Mouse (Mus musculus): ENCODE measurements around the gene Sox10. TPM values are rescaled to one million over a fixed set of nuclear protein-coding genes. Genes with fewer than 3 reads are reported as not detected.

Gene Sox10
- polyA plus RNA-seq, 1 experiment = not detected

DNA sequence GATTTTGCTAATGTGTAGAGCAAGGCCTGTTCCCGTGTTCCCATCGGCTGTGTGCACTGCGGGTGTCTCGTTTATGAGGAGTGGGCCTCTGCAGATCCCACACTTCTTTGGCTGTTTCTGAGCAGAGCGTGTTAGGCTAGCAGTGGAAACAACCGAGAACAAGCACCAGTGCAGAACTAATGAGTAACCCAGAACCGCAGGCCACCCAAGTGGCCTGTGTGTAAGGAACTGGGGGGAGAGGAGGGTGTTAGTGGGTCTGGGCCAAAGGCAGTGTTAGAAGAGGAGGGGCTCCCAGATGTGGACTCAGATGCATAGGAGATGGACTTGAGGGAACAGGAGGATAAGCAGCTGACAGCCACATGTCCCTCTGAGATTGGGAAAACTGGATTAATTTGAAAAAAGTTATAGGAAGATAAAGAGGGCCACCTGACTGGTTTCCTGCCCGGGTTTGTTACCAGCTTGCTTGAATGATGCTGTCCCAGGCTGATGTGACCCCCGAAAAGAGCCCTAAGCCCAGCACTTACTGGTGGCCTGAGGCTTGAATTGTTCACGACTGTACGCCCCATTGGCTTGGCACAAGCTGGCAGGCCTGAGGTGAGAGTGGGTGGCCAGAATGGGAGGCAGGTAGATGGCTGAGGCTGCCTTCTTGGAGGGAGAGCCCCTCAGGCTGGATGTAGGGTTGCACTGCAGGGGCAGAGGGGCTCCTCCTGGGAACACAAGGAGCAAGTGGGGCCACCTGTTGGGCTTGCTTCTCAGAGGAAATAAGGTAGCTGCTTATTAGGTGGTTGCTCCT is 29.1 kb downstream of the Sox10 start:
- TF ChIP-seq GATA1 (IDR thresholded peaks at IDR 0.05; ENCODE audit: low read length) = no peak

GRCm38 (mm10) chr15:79135332-79135731 is 29.7 kb downstream of the Sox10 start:
- TF ChIP-seq GATA1 (IDR thresholded peaks at IDR 0.05; ENCODE audit: low read length) = no peak

DNA sequence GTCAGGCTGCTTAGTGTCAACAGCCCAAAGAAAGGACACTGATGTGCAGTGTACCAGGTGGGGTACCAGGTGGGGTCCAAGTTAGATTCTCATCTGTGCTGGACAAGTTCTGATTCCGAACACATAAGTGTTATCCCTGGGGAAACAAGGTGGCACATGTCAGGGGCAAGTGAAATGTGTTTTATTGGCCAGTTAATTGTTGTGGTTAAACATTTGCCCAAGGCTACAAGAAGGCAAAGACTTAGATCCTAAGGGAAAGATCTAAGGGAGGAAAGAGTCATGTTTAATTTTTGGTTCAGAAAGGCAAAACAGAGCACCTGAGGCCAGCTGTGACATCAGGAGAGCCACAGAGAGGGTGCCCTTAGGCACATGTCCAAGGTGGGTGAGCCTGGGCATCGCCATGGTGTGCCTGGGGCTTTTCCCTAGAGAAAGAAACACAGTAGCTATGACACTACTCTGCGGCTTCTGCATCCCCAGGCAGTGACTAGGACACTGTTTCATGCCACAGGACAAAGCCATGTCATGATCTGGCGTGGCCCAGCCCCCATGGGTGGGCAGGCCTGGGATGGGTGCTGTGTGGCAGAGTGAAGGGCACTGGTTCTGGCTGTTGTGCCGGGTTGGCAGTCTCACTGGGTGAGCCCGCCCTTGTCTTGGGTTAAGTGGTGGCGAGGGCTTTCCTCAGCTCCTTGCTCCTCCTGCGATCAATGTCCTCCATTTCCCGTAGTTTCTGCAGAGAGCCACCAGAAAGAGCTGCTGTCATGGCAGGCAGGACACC is 30.4 kb downstream of the Sox10 start:
- TF ChIP-seq GATA1 (IDR thresholded peaks at IDR 0.05; ENCODE audit: low read length) = no peak

GRCm38 (mm10) chr15:79133191-79133661 is 31.8 kb downstream of the Sox10 start:
- no peak for TF ChIP-seq GATA1 (IDR thresholded peaks at IDR 0.05; ENCODE audit: low read length)

DNA sequence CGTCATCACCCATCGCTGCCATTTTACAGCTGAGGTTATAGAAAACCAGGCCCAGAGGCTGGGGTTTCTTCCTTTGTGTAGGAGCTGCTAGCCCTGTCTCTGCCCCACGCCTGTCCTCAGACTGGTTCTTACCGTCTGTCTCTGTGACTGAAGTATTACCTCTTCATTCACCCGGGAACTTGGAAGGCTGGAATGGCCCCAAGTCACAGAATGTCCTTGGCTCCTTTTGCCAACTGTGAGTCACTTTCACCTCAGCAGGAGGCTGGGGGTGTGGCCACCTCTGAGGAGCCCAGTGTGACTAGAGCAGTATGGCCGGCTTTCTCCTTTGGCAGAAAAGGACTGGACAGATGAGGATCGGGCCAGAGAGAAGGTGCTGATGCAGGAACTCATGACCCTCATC is 33.6 kb downstream of the Sox10 start:
- TF ChIP-seq GATA1 (IDR thresholded peaks at IDR 0.05; ENCODE audit: low read length) = no peak

DNA sequence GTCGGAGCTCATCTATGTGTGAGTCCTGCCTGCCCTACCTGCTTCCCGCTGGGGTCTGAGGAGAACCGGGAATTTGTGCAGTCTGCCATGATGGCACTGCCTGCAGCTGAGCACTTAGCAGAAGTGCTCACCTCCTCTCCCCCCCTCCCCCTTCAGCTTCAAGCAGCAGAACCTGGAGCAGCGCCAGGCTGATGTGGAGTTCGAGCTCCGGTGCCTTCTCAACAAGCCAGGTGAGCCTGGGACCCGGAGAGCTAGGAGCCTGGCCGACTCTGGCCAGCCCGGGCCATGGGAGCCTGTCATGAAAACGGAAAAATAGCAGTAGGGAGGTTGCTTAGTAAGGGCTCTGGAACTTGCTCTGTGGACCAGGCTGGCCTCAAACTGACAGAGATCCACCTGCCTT is 34.3 kb downstream of the Sox10 start:
- no peak for TF ChIP-seq GATA1 (IDR thresholded peaks at IDR 0.05; ENCODE audit: low read length)

DNA sequence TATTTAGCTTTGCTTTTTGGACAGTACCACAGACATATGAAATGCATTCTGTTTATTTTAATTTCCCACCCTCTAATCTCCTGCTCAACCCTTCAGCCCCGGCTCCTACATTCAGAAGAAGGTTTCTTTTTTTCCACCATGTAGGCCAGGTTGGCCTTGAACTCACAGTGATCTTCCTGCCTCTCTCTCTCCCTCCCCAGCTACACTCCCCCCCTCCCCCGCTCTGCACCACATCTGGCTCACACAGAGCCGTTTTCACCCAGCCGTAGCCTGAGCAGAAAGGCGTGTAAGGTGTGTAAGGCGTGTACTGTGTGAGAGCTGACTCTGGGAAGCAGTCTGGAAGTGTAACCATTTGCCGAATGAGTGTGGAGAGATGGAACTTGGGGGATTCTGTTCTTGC is 35.7 kb downstream of the Sox10 start:
- no peak for TF ChIP-seq GATA1 (IDR thresholded peaks at IDR 0.05; ENCODE audit: low read length)

- no peak for TF ChIP-seq GATA1 (IDR thresholded peaks at IDR 0.05; ENCODE audit: low read length)
Measured at GRCm38 (mm10) chr15:79128208-79128607, 36.8 kb downstream of the Sox10 start.

- TF ChIP-seq GATA1 (IDR thresholded peaks at IDR 0.05; ENCODE audit: low read length) = no peak
Measured at GRCm38 (mm10) chr15:79127101-79127500, 37.9 kb downstream of the Sox10 start.

DNA sequence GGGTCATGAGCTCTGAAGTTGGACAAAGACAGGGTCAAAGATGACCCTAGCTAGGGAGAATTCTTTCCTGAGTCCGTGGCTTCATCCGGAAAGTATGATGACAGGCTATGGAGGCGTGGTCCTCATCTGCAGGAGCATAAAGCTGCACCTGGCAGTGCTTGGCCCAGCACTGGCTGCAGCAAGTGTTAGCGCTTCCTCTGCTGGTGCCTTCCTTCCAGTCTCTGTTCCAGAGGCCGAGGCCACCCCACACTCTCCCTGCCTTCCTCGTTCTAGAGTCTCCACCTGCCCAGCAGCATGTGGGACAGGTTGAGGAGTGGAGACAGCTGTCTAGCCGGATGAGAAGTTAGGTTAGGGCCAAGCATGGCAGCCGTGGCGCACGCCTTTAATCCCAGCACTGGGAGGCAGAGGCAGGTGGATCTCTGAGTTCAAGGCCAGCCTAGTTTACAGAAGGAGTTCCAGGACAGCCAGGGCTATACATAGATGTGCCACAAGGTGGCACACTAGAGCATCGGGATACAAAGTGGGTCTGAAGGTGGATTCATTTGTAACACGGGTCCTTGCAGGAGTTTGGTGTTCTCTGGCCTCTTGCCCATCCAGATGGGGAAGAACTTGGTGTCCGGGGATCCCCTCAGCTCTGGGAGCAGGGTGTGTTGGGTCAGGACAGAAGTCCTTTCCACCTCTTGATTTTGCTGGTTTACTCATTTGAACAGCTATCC is 38.7 kb downstream of the Sox10 start:
- no peak for TF ChIP-seq GATA1 (IDR thresholded peaks at IDR 0.05; ENCODE audit: low read length)

GRCm38 (mm10) chr15:79124331-79124875 is 40.6 kb downstream of the Sox10 start:
- TF ChIP-seq GATA1 (IDR thresholded peaks at IDR 0.05; ENCODE audit: low read length) = no peak

DNA sequence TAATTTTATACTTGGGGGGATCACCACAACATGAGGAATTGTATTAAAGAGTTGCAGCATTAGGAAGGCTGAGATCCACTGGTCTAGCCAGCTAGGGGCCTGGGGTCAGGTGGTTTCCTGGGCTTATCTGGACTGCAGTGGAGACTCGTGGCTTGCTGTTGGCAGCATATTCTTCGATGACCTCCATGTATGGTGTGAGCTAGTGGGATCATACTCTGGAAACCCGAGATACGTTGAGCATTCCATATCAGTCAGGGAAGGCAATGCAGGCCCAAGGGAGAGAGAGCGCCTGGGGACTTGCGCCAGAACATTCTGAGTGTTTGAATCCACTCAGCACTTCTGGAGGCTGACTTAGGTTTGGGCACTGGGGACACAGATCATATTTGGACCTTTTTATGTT is 41.3 kb downstream of the Sox10 start:
- no peak for TF ChIP-seq GATA1 (IDR thresholded peaks at IDR 0.05; ENCODE audit: low read length)

GRCm38 (mm10) chr15:79122546-79122945 is 42.5 kb downstream of the Sox10 start:
- no peak for TF ChIP-seq GATA1 (IDR thresholded peaks at IDR 0.05; ENCODE audit: low read length)

DNA sequence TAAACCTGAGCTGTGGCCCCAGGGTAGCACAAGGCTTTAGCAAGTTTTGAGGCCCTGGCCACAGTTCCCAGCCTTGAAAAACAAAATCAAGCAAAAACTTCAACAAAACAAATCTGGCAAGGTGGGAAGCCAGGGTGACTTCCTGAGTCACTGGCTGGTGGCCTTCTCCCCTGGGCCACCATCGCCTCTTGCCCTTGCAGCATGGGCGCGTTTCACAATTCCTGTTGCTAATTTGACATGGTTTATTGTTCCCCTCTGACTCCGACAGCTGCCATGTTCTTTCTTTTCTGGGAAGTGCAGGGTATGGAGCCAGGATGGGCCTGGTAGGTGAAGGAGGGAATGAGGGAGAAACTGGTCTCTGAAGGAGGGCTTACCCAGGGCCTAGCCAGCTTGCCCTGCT is 42.9 kb downstream of the Sox10 start:
- TF ChIP-seq GATA1 (IDR thresholded peaks at IDR 0.05; ENCODE audit: low read length) = no peak

DNA sequence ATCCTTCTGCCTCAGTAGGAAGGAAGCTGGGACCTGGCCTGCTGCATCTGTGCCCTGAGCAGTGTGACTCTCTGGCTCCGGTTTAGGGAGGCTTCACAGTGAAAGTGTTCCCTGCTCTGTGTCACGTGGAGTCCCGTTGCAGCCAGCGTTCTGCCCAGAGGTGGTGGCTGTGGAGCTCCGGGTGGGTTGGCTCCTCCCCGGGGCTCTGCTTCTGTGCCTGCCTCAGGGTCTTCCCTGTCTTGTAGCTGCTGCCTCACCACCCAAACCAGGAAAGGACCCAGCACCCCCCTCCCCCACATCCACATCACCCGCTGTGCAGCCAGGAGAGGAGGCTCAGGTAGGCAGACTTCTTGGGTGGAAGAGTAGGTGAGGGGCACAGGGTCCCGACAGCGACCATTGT is 45.5 kb downstream of the Sox10 start:
- TF ChIP-seq GATA1 (IDR thresholded peaks at IDR 0.05; ENCODE audit: low read length) = no peak

DNA sequence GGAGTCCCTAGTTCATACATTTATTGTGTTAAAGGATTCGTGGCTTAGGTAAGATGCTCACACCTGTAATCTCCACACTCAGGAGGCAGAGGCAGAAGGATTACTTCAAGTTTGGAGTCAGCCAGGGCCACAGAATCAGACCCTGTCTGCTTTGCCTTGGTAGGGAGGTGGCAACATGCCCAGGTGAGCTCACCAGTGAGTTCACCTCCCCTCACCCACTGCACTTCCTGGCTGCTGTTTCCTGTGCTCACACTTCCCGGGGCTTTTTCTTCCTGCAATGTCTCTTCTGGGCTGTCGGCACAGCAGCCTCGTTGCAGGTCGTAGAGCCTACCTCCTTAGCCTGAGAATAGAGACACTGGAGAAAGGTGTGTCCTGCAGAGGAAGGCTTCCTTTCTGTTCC is 49.8 kb downstream of the Sox10 start:
- TF ChIP-seq GATA1 (IDR thresholded peaks at IDR 0.05; ENCODE audit: low read length) = no peak
